Mouse (Mus musculus) R1 (cell line): ENCODE measurements around the gene Aars2.

Experiments
- DNase-seq: peaks from one replicate; pipeline ENCODE4 v3.0.0-alpha.2; 2018; ENCODE audit warnings: low read depth, low spot score

Aars2 gene

GRCm38 (mm10) chr17:45499516-45499915, 7.1 kb upstream of the Aars2 start:
- DNase-seq = no peak

DNA sequence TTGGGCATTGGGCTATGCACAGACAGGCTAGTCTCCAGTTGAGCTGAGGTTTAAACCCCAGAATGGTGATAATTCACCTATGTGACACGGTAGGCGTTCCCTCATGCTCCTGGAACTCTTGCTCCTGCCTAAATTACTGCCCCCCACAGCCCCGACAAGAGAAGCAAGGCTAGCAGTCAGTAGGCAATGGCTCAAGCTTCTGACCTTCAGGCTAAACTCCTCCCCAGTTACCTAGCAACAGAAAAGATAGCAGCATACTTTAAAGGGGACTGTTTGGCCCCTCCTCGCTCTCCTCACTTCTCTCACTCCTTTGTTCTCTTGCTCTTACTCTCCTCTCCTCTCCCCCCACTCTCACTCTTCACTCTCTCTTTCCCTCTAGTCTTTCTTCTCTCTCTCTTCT, 5.7 kb upstream of the Aars2 start:
- DNase-seq = peak; percentile 73

DNA sequence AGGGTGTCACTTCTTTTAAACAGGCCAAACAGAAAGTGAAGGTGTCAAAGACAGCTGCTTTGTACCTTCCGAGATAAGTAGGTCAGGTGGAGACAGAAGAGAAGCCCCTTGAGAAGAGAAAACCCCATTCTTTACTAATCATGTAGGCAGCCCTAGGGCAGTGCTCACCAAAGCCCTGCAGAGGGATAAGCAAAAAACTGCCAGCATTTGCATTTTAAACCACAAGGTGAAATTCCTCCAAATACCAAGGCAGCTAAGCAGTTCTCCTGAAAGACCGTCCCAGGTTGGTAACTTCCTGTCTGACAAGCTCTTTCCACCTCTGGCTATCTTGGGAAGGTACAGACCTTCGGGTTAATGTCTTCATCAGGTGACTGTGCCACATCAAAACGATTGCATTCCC, 4.3 kb upstream of the Aars2 start:
- peak; percentile 63 for DNase-seq

DNA sequence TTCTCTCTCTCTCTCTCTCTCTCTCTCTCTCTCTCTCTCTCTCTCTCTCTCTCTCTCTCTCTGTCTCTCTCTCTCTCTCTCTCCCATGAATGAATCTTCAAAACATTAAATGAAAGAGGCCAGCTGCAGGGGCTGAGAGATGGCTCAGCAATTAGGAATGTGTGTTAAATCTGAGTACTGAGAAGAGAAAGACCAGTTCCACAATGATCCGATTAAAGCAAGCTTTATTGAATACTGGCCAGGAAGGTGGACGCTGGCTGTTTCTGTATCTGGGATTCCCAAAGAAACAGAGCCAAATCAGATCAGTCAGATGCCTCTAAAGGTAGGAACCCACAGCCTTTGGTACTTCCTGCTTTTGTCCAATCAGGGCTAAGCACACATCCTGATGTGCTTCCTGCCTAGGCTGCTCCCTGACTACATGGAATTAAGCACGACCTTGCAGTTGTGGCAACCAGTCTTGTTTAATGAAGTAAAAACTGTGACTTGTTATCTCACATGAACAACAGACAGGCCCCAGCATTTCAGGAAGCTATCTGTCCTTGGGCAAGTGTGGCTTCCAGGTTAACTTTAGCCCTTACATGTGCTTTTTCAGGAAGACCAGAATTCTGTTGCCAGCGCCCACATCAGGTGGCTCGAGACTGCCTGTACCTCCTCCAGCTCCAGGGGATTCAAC, 3.2 kb upstream of the Aars2 start:
- no peak for DNase-seq

DNA sequence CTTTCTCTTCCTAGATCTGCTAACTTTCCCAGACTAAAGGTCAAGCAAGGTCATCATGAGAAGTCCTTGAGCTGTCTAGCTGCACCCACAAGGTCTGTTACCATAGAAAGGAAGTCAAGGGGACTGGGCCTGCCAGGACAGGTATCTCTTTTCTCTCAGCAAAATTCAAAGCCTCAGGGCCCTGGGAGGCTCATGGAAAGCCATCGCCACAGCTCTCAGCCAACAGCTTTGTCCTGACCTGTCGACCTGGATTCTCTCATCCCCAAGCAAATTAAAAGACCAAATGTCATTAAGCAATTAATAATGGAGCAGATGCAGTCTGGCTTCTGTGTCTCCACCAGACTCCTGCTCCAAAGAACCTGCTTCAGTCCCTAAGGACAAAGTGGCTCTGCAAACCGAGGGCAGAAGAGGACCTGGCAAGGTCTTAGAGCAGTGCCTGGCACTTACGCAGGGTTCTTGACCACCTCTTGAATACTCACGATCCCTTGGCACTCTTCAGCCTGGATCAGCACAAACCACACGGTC, 638 bp upstream of the Aars2 start:
- DNase-seq = no peak

DNA sequence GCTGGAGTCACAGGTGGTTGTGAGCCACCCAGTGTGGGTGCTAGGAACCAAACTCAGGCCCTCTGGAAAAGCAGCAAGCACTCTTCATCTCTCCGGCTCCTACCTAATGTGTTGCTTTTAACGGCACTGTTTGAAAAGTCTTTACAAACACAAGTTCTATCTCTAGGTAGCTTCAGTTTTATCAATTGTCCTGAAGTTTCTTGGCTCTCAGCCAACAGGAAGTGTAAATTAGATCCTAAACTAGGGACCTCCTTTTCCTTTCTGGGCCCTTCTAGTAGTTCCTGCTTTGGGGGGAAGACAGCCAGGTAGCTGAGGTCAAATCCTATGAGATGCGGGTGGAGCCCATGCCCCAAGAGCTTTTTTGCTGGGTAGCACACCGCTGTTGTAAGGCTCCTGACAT, 4.2 kb downstream of the Aars2 start:
- no peak for DNase-seq

DNA sequence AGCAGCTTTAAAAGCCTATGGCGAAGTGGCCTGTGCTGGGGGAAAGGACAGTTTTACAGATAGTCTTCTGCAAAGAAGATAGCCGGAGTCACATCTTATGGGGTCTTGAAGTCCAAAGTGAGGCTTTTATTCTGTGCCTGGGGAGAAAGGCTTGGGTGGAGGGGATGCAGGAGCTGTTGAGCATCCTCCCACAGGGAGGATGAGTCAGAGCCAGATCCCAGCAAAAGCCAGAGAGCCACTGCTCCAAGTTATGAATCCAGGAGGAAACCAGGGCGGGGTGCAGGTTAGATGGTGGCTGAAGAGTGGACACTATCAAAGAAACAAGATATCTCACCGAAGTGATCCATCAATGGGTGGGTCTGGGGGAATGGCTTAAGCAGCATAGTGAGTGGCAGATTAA, 5.1 kb downstream of the Aars2 start:
- no peak for DNase-seq

- peak; percentile 71 for DNase-seq
Observed at GRCm38 (mm10) chr17:45515204-45515726, 8.6 kb downstream of the Aars2 start.

DNA sequence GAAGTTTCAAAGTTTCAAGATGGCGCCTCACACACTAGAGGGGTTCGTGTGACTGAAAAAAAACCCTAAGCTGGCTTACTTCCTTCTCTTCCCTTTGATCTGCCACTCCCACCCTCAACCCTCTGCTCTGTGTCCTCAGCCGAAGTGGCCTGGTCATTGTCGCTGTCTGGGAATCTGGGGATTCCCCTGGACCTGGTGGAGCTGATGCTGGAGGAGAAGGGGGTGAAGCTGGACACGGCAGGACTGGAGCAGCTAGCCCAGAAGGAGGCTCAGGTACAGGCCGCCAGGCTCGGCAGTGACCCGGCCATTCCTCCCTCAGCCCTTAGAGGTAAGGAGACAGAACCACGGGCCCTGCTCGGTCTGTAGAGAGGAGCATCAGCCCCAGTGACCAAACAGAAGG, 9.2 kb downstream of the Aars2 start:
- DNase-seq = no peak

- peak; percentile 88 for DNase-seq
Observed at GRCm38 (mm10) chr17:45516488-45516887, 9.8 kb downstream of the Aars2 start.

DNA sequence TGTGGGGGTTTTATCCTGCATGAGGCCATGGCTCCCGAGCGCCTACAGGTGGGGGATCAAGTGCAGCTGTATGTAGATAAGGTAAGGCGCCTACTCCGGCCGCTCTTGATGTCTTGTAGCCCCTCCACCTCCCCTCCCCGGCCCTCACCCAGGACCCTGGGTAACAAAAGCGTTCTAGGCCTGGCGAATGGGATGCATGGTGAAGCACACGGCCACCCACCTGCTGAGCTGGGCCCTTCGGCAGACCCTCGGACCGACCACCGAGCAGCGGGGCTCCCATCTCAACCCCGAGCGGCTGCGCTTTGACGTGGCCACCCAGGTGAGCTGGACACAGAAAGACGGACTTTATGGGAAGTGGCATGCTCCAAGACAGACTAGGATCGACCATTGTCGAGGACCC, 10.5 kb downstream of the Aars2 start:
- DNase-seq = no peak

GRCm38 (mm10) chr17:45517549-45518215, 11.0 kb downstream of the Aars2 start:
- DNase-seq = no peak

- DNase-seq = no peak
Observed at GRCm38 (mm10) chr17:45518766-45519475, 12.3 kb downstream of the Aars2 start.

GRCm38 (mm10) chr17:45520136-45520535, 13.5 kb downstream of the Aars2 start:
- DNase-seq = no peak

DNA sequence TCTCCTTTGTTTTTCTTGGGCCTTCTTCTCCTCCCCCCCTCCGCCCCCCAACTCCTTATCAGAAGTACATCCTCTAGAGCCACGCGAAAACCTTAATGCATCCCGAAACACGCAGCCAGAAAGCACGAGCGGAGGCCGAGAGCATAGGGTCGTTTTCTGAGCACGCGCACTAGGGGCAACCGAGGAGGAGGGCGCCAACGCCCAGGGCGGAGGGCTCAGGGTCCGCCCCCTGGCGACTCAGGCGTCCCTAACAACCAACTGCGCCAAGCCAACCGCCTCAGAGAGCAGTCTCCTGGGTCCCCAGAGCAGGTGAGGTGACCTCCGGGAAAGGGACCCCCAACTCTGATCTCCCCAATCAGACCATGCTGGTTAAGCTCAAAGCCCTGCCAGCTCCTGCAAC, 16.6 kb downstream of the Aars2 start, which contains the start of gene Tcte1:
Gene Tcte1, plus strand, starts transcription at position 172 of the 400 bp plus-strand sequence.
- peak; percentile 79 for DNase-seq

- DNase-seq = no peak
Observed at GRCm38 (mm10) chr17:45524961-45525360, 18.3 kb downstream of the Aars2 start.

GRCm38 (mm10) chr17:45526571-45526970, 19.9 kb downstream of the Aars2 start:
- DNase-seq = peak; percentile 91

- DNase-seq = peak; percentile 56
Observed at GRCm38 (mm10) chr17:45530346-45530782, 23.7 kb downstream of the Aars2 start.

GRCm38 (mm10) chr17:45532896-45533295, 26.3 kb downstream of the Aars2 start:
- no peak for DNase-seq

- DNase-seq = no peak
Observed at GRCm38 (mm10) chr17:45536264-45536663, 29.6 kb downstream of the Aars2 start.

DNA sequence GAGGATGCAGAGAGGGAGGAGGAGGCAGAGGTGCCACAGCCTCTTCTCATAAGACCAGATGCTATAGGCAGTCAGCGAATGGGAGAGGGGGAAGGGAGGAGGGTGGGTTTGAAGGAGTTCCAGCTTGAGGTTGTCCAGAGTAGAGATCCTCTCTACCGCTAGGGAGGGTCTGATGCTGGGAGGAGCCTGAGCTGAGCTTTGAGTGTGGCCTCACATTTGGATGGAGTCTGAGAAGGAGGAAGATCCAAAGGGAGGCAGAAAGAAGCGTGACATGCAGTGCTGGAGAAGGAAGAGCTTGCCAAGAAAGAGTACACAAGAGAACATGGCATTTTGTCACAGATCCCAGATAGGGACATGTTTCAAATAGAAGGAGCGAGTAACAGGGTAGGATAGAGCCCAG, 31.8 kb downstream of the Aars2 start:
- no peak for DNase-seq

DNA sequence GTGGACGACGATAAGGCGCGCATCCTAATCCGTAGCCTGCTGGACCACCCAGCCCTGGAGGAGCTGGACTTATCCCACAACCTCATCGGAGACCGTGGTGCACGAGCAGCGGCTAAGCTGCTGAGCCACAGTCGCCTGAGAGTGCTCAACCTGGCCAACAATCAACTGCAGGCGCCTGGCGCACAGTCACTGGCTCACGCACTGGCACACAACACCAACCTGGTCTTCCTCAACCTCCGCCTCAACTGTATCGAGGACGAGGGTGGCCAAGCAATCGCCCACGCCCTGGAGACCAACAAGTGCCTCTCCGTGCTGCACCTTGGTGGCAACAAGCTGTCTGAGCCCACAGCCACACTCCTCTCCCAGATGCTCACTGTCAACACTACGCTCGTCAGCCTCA, 33.0 kb downstream of the Aars2 start:
- no peak for DNase-seq
